Mouse (Mus musculus) limb, embryonic 10.5 days (tissue): ENCODE data around the gene Spata32. TPM values are rescaled to one million over a fixed set of nuclear protein-coding genes. Genes with fewer than 3 reads are reported as not detected.

Experiments used
- DNase-seq: peaks from one replicate; pipeline ENCODE4 v3.0.0-alpha.2; 2017; ENCODE audit warnings: low spot score
- H3K27ac ChIP-seq: fragments of 300-500 bp; sonication (generic); 2 replicates; pipeline ENCODE4 v1.5.1; 2016; ENCODE audit warnings: mild to moderate bottlenecking
- H3K27me3 ChIP-seq: fragments of 300-500 bp; sonication (generic); 2 replicates; pipeline ENCODE4 v1.6.1; 2016; ENCODE audit warnings: low read depth, mild to moderate bottlenecking; ENCODE audit not compliant: poor library complexity, severe bottlenecking
- H3K36me3 ChIP-seq: fragments of 300-500 bp; sonication (generic); 2 replicates; pipeline ENCODE4 v1.6.1; 2016; ENCODE audit warnings: mild to moderate bottlenecking, moderate library complexity
- H3K4me1 ChIP-seq: fragments of 300-500 bp; sonication (generic); 2 replicates; pipeline ENCODE4 v1.6.1; 2016
- H3K4me3 ChIP-seq: fragments of 300-500 bp; sonication (generic); 2 replicates; pipeline ENCODE4 v1.5.1; 2016; ENCODE audit warnings: mild to moderate bottlenecking, moderate library complexity
- H3K9me3 ChIP-seq: fragments of 300-500 bp; sonication (generic); replicated peaks from 2 replicates; pipeline ENCODE4 v1.6.1; 2016; ENCODE audit warnings: mild to moderate bottlenecking
- WGBS: fragments of 180-500 bp; shearing (Covaris S2); methylation state at CpG from one replicate; pipeline ENCODE4 v1.1.7; 2016; 5-methylcytosine and 5-hydroxymethylcytosine counted together
- polyA plus RNA-seq: library from polyadenylated mRNA; unstranded; fragments of >200 nt; fragmentation: Nextera tagmentation; extraction: Ambion mirVana; gene quantifications from 2 replicates; pipeline ENCODE4 v1.2.1, GENCODE M21; 2016

Spata32 gene
- polyA plus RNA-seq, 1 experiment from 2014 or later = not detected

- no peak overlapping the region for H3K27ac ChIP-seq
- DNase-seq = peak; percentile 60
- H3K9me3 ChIP-seq = no peaks in the 10 kb centered on the region
- WGBS = 5% methylated on average over 44 of the region's 44 CpGs
- peaks cover 18% of the 10 kb centered on the region for H3K4me1 ChIP-seq
- H3K36me3 ChIP-seq = no peaks in the 10 kb centered on the region
- peaks cover 96% of the 10 kb centered on the region for H3K27me3 ChIP-seq
- H3K4me3 ChIP-seq = peak overlapping the region; percentile 36
Measured at GRCm38 (mm10) chr11:103192956-103193824, 25.0 kb downstream of the Spata32 start.

GRCm38 (mm10) chr11:103192230-103192955 is 25.8 kb downstream of the Spata32 start:
- 14% methylated on average over 28 of the region's 28 CpGs for WGBS
- DNase-seq = no peak
- no peaks in the 10 kb centered on the region for H3K9me3 ChIP-seq
- no peak overlapping the region for H3K27ac ChIP-seq
- H3K36me3 ChIP-seq = no peaks in the 10 kb centered on the region
- peaks cover 88% of the 10 kb centered on the region for H3K27me3 ChIP-seq
- peak overlapping the region; percentile 36 for H3K4me3 ChIP-seq
- peaks cover 16% of the 10 kb centered on the region for H3K4me1 ChIP-seq

- 38% methylated on average over 2 of the region's 2 CpGs for WGBS
Measured at GRCm38 (mm10) chr11:103184891-103185290, 33.3 kb downstream of the Spata32 start.

GRCm38 (mm10) chr11:103181911-103182310 is 36.3 kb downstream of the Spata32 start:
- no peaks in the 10 kb centered on the region for H3K9me3 ChIP-seq
- H3K4me1 ChIP-seq = no peaks in the 10 kb centered on the region
- no peaks in the 10 kb centered on the region for H3K36me3 ChIP-seq
- peaks cover 40% of the 10 kb centered on the region for H3K27me3 ChIP-seq
- H3K4me3 ChIP-seq = no peak overlapping the region
- 84% methylated on average over 3 of the region's 3 CpGs for WGBS
- H3K27ac ChIP-seq = no peak overlapping the region
- no peak for DNase-seq

More at GRCm38 (mm10) chr11:103184891-103185290, 33.3 kb downstream of the Spata32 start:
- H3K27me3 ChIP-seq = peaks cover 40% of the 10 kb centered on the region
- no peak overlapping the region for H3K4me3 ChIP-seq
- H3K36me3 ChIP-seq = no peaks in the 10 kb centered on the region
- no peak overlapping the region for H3K27ac ChIP-seq
- DNase-seq = no peak
- H3K4me1 ChIP-seq = no peaks in the 10 kb centered on the region
- no peaks in the 10 kb centered on the region for H3K9me3 ChIP-seq

- no peak for DNase-seq
- no peaks in the 10 kb centered on the region for H3K9me3 ChIP-seq
- H3K27me3 ChIP-seq = peaks cover 36% of the 10 kb centered on the region
- WGBS = 84% methylated on average over 9 of the region's 9 CpGs
- no peaks in the 10 kb centered on the region for H3K36me3 ChIP-seq
- H3K4me3 ChIP-seq = no peak overlapping the region
- no peak overlapping the region for H3K27ac ChIP-seq
- no peaks in the 10 kb centered on the region for H3K4me1 ChIP-seq
Measured at GRCm38 (mm10) chr11:103181349-103181748, 36.9 kb downstream of the Spata32 start.

- WGBS = 69% methylated on average over 1 of the region's 1 CpGs
- no peak for DNase-seq
- no peaks in the 10 kb centered on the region for H3K36me3 ChIP-seq
- peaks cover 5% of the 10 kb centered on the region; the same call in 1 of the 2 replicates for H3K4me1 ChIP-seq
- no peak overlapping the region for H3K27ac ChIP-seq
- H3K9me3 ChIP-seq = no peaks in the 10 kb centered on the region
- no peak overlapping the region for H3K4me3 ChIP-seq
- peaks cover 32% of the 10 kb centered on the region for H3K27me3 ChIP-seq
Measured at GRCm38 (mm10) chr11:103180426-103180825, 37.8 kb downstream of the Spata32 start.

- Histone ChIP-seq H3K27ac (no peak overlapping the region), H3K9me3 (no peaks in the 10 kb centered on the region), H3K36me3 (no peaks in the 10 kb centered on the region), H3K4me3 (no peak overlapping the region), H3K4me1 (peaks cover 10% of the 10 kb centered on the region), H3K27me3 (peaks cover 42% of the 10 kb centered on the region)
- no peak for DNase-seq
- 88% methylated on average over 8 of the region's 8 CpGs for WGBS
Measured at GRCm38 (mm10) chr11:103178748-103179147, 39.5 kb downstream of the Spata32 start.

- 84% methylated on average over 15 of the region's 15 CpGs for WGBS
Measured at GRCm38 (mm10) chr11:103177815-103178485, 40.3 kb downstream of the Spata32 start.

GRCm38 (mm10) chr11:103177216-103177615 is 41.0 kb downstream of the Spata32 start:
- Histone ChIP-seq H3K27me3 (peaks cover 50% of the 10 kb centered on the region), H3K27ac (no peak overlapping the region), H3K4me1 (peaks cover 10% of the 10 kb centered on the region), H3K4me3 (no peak overlapping the region), H3K9me3 (no peaks in the 10 kb centered on the region), H3K36me3 (no peaks in the 10 kb centered on the region)
- 87% methylated on average over 5 of the region's 5 CpGs for WGBS
- no peak for DNase-seq

More at GRCm38 (mm10) chr11:103177815-103178485, 40.3 kb downstream of the Spata32 start:
- no peaks in the 10 kb centered on the region for H3K36me3 ChIP-seq
- DNase-seq = no peak
- H3K27me3 ChIP-seq = peaks cover 48% of the 10 kb centered on the region
- H3K27ac ChIP-seq = no peak overlapping the region
- H3K4me3 ChIP-seq = no peak overlapping the region
- peaks cover 10% of the 10 kb centered on the region for H3K4me1 ChIP-seq
- H3K9me3 ChIP-seq = no peaks in the 10 kb centered on the region

GRCm38 (mm10) chr11:103176510-103176909 is 41.7 kb downstream of the Spata32 start:
- Histone ChIP-seq H3K4me1 (peaks cover 12% of the 10 kb centered on the region), H3K27me3 (peaks cover 57% of the 10 kb centered on the region), H3K4me3 (no peak overlapping the region), H3K9me3 (no peaks in the 10 kb centered on the region), H3K27ac (no peak overlapping the region), H3K36me3 (no peaks in the 10 kb centered on the region)
- DNase-seq = no peak
- WGBS = 95% methylated on average over 1 of the region's 1 CpGs

GRCm38 (mm10) chr11:103175688-103176442 is 42.4 kb downstream of the Spata32 start:
- 0 out of 2 replicates have a peak, but pooled peaks cover under 1% of the 10 kb centered on the region for H3K36me3 ChIP-seq
- no peaks in the 10 kb centered on the region for H3K9me3 ChIP-seq
- no peak for DNase-seq
- peaks cover 18% of the 10 kb centered on the region for H3K4me1 ChIP-seq
- 83% methylated on average over 14 of the region's 14 CpGs for WGBS
- no peak overlapping the region for H3K4me3 ChIP-seq
- H3K27me3 ChIP-seq = peaks cover 64% of the 10 kb centered on the region
- no peak overlapping the region; the same call in 1 of the 2 replicates for H3K27ac ChIP-seq

GRCm38 (mm10) chr11:103174891-103175391 is 43.3 kb downstream of the Spata32 start:
- no peak for DNase-seq
- 0 out of 2 replicates have a peak overlapping the region, but pooled peaks have one; percentile 2 for H3K27ac ChIP-seq
- 55% methylated on average over 8 of the region's 8 CpGs for WGBS
- 0 out of 2 replicates have a peak, but pooled peaks cover 3% of the 10 kb centered on the region for H3K36me3 ChIP-seq
- H3K4me1 ChIP-seq = peaks cover 24% of the 10 kb centered on the region
- H3K9me3 ChIP-seq = no peaks in the 10 kb centered on the region
- H3K4me3 ChIP-seq = no peak overlapping the region
- H3K27me3 ChIP-seq = peaks cover 65% of the 10 kb centered on the region
